Mouse (Mus musculus) gastrocnemius, postnatal 36 days (tissue): ENCODE data around the gene Olfr1186. TPM values are rescaled to one million over a fixed set of nuclear protein-coding genes. Genes with fewer than 3 reads are reported as not detected.
"Not testable (repeated sequence)": the region's sequence is repeated elsewhere in the genome, so short reads cannot be mapped to it uniquely, and the experiment has no call there.

Experiments used
- DNase-seq, 2 experiments: peaks; one replicate each; pipeline ENCODE4 v3.0.0; 2022
- intact Hi-C: fragments of 180-260 bp; cut with DNase I; formaldehyde crosslinking; loops from one replicate; pipeline ENCODE4 v1.15.1; 2025
- long read RNA-seq, 2 experiments: library from polyadenylated mRNA; stranded (forward); transcript quantifications; one replicate each; pipeline ENCODE4 v2.0.0; 2021
- total RNA-seq, 2 experiments: library from RNA; stranded (reverse); gene quantifications; 2 replicates each; pipeline ENCODE4 v1.2.3; 2021

Olfr1186 gene
- not detected for total RNA-seq
- long read RNA-seq, experiment 1 = 0 reads
- long read RNA-seq, experiment 2 = 0 reads

DNA sequence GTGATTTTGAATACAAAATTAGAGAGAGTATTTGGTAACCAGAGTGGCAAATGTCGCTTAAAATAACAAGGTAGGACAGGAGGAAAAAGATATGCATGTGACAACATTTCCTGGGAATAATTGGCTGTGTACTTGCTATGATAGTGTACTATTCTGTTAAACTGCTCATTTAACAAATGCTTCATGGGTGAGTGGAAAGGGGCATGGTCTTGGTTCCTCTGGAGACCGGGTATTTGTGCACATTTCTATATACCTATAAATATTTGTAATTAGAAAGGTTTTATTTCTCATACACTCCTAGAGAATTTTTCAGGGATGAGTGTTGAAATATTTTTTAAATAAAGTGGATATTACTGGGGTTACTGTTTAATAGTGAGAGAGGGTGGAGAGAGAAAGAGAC is at the start of gene Olfr1186:
TSS of gene Olfr1186 (plus strand) at position 301 of the 400 bp plus-strand sequence.
- no peak for DNase-seq
- intact Hi-C loops = no loop called here

- DNase-seq = no peak
- intact Hi-C loops = no loop called here
Observed at GRCm38 (mm10) chr2:88483298-88483697, 35.1 kb upstream of the Olfr1186 start, which contains the start of gene Olfr1184. Gene Olfr1184 (plus strand): TSS chr2:88483598.

- DNase-seq = no peak
- intact Hi-C loops = no loop called here
Observed at GRCm38 (mm10) chr2:88493020-88493419, 25.3 kb upstream of the Olfr1186 start, which contains the start of gene Olfr1185-ps1. Gene Olfr1185-ps1 (plus strand): TSS chr2:88493320.

DNA sequence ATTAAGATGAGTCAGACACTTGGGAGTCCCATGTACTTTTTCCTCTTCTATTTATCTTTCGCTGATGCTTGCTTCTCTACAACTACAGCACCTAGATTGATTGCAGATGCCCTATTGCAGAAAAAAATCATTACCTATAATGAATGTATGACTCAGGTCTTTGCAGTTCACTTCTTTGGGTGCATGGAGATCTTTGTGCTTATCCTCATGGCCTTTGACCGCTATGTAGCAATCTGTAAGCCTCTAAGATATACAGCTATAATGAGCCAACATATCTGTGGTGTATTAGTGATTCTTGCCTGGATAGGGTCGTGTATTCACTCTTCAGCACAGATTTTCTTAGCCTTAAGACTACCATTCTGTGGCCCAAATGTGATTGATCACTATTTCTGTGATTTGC is 7.4 kb downstream of the Olfr1186 start:
- intact Hi-C loops = no loop called here
- no peak for DNase-seq

DNA sequence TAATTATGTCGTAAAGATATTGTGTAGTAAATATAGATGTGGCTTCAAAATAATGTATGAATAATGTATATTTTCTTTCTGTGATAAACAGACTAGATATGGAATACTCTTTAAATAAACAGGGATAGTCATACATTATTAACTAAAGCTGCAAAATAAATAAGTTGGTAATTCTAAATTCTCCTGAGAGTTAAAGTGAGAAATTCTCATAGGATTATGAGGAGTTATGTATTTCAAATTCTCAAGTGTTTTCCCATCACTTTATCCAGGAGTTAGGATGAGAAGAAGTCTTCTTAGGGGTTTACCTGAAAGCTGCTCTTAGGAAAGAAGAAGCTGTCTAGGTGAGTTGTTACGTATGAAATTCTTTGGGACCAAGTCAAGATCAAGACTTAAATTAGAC is 38.3 kb downstream of the Olfr1186 start, which contains the start of gene Olfr1188:
TSS of gene Olfr1188 (plus strand) at position 301 of the 400 bp plus-strand sequence.
- intact Hi-C loops = no loop called here
- no peak for DNase-seq

- DNase-seq, intact Hi-C loops: not testable (repeated sequence)
Observed at GRCm38 (mm10) chr2:88572696-88573095, 54.3 kb downstream of the Olfr1186 start.

Other genes with a start within 250 kb of the Olfr1186 start
- gene Olfr1173, start 238.7 kb upstream of the Olfr1186 start, total RNA-seq = not detected
- not detected for gene Olfr1174-ps, start 203.4 kb upstream of the Olfr1186 start, total RNA-seq
- gene Olfr1175-ps, start 191.3 kb upstream of the Olfr1186 start, total RNA-seq = not detected
- gene Olfr1176, start 181.8 kb upstream of the Olfr1186 start, total RNA-seq = not detected
- not detected for gene Olfr1177-ps, start 172.1 kb upstream of the Olfr1186 start, total RNA-seq
- gene Olfr1178, start 131.5 kb upstream of the Olfr1186 start, total RNA-seq = not detected
- not detected for gene Olfr1179, start 112.1 kb upstream of the Olfr1186 start, total RNA-seq
- gene Olfr1180, start 99.4 kb upstream of the Olfr1186 start, total RNA-seq = not detected
- not detected for gene Olfr1181, start 92.4 kb upstream of the Olfr1186 start, total RNA-seq
- gene Gm13757, start 69.4 kb upstream of the Olfr1186 start, total RNA-seq = not detected
- not detected for gene Olfr1183, start 63.7 kb upstream of the Olfr1186 start, total RNA-seq
- gene Olfr1184, start 35.0 kb upstream of the Olfr1186 start, total RNA-seq = not detected
- not detected for gene Olfr1185-ps1, start 25.2 kb upstream of the Olfr1186 start, total RNA-seq
- gene Olfr1188, start 38.4 kb downstream of the Olfr1186 start, total RNA-seq = not detected
- not detected for gene Olfr1189, start 67.9 kb downstream of the Olfr1186 start, total RNA-seq
- gene Olfr1191-ps1, start 122.0 kb downstream of the Olfr1186 start, total RNA-seq = not detected
- not detected for gene Olfr1192-ps1, start 130.0 kb downstream of the Olfr1186 start, total RNA-seq
- gene Olfr1193, start 157.1 kb downstream of the Olfr1186 start, total RNA-seq = not detected
- gene Olfr1195, start 170.6 kb downstream of the Olfr1186 start, total RNA-seq = not detected
- gene Olfr1196, start 186.0 kb downstream of the Olfr1186 start, total RNA-seq = not detected
- gene Olfr1197, start 213.8 kb downstream of the Olfr1186 start, total RNA-seq = not detected
- gene Olfr1198, start 232.8 kb downstream of the Olfr1186 start, total RNA-seq = not detected
- not detected for gene Olfr1199, start 241.9 kb downstream of the Olfr1186 start, total RNA-seq